Mouse (Mus musculus) embryonic fibroblast, embryonic 13.5 days (primary cell): ENCODE measurements around the gene Nkain2. TPM values are rescaled to one million over a fixed set of nuclear protein-coding genes. Genes with fewer than 3 reads are reported as not detected.
"Not testable (repeated sequence)": the region's sequence is repeated elsewhere in the genome, so short reads cannot be mapped to it uniquely, and the experiment has no call there.

Experiments
- H3K27ac ChIP-seq: 2 replicates; pipeline ENCODE4 v1.5.1; 2012; ENCODE audit warnings: low read length, control low read depth, inconsistent platforms; ENCODE audit not compliant: insufficient read depth
- H3K4me1 ChIP-seq: 2 replicates; pipeline ENCODE4 v1.6.1; 2011; ENCODE audit warnings: low read length; ENCODE audit not compliant: control insufficient read depth, insufficient read depth
- H3K4me3 ChIP-seq: 2 replicates; pipeline ENCODE4 v1.5.1; 2011; ENCODE audit warnings: mild to moderate bottlenecking, control low read depth, low read length; ENCODE audit not compliant: insufficient read depth
- CTCF ChIP-seq: IDR thresholded peaks from 2 replicates; pipeline ENCODE4 v1.5.1; 2011; ENCODE audit warnings: mild to moderate bottlenecking, control low read depth, low read length, moderate library complexity, borderline replicate concordance; ENCODE audit not compliant: insufficient read depth
- POLR2A ChIP-seq: IDR thresholded peaks from 2 replicates; pipeline ENCODE4 v1.6.1; 2011; ENCODE audit warnings: low read depth, mild to moderate bottlenecking, control low read depth, low read length, moderate library complexity
- polyA plus RNA-seq: library from polyadenylated mRNA; stranded (reverse); fragments of >200 nt; gene quantifications from 2 replicates; pipeline ENCODE4 v1.2.4, GENCODE M21; 2011; ENCODE audit warnings: low read depth; ENCODE audit not compliant: missing spikeins, insufficient read length

Gene Nkain2
- polyA plus RNA-seq, 1 experiment, result not detected

GRCm38 (mm10) chr10:32782732-32783359 lies 107.4 kb downstream of the Nkain2 start:
- Histone ChIP-seq H3K4me1 (no peaks in the 10 kb centered on the region), H3K4me3 (no peak overlapping the region), H3K27ac (no peak overlapping the region)
- TF ChIP-seq POLR2A (no peak), CTCF (no peak)

- Histone ChIP-seq H3K4me3 (no peak overlapping the region), H3K27ac (no peak overlapping the region), H3K4me1 (no peaks in the 10 kb centered on the region)
- no peak for TF ChIP-seq POLR2A
- no peak for TF ChIP-seq CTCF
Measured at GRCm38 (mm10) chr10:32738989-32739388, 151.3 kb downstream of the Nkain2 start.

- H3K27ac ChIP-seq, H3K4me3 ChIP-seq, H3K4me1 ChIP-seq: not testable (repeated sequence)
Measured at GRCm38 (mm10) chr10:32706579-32706978, 183.7 kb downstream of the Nkain2 start.

DNA sequence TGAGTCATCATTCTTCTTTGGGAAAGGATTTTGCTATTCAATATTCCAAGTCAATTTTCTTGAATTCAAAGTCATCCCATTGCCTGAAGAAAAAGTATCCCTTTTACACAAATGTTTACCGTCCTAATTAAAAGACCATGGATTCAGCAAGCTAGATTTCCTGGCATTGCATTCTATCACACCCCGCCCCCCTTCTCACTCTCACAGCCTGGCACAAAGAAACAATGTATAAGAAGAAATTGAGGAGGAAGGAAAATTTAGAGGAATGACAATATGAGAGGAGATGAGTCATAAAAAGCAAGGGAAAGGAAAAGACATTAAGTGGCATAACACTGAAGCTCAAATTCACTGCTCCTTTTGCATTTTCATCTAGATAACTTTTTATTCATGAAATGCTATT lies 193.6 kb downstream of the Nkain2 start:
- TF ChIP-seq POLR2A, result no peak
- no peak for TF ChIP-seq CTCF
- Histone ChIP-seq H3K27ac (no peak overlapping the region), H3K4me3 (no peak overlapping the region), H3K4me1 (no peaks in the 10 kb centered on the region)

DNA sequence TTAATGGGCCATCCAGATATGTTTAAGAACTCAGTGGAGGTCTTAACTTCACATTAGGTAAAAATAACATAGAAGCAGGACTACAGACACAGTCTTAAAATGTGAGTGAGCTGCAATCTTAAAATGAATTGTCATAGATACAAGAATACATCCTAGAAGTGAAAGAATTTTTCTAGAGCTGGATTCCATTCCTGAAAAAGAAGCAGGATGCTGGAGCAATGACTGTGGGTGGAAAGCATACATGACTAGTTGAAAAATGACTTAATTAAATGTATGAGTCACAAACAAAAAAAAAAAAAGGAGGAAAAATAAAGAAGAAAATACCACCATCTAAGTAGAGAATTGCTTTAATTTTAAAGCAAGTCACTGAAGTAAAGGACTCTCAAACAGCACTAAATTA lies 205.7 kb downstream of the Nkain2 start:
- Histone ChIP-seq H3K4me1 (peaks cover 4% of the 10 kb centered on the region; the same call in 1 of the 2 replicates), H3K27ac (no peak overlapping the region), H3K4me3 (no peak overlapping the region)
- TF ChIP-seq CTCF (no peak), POLR2A (no peak)

GRCm38 (mm10) chr10:32640256-32640655 lies 250.0 kb downstream of the Nkain2 start:
- Histone ChIP-seq H3K4me3 (no peak overlapping the region), H3K4me1 (no peaks in the 10 kb centered on the region), H3K27ac (no peak overlapping the region)
- no peak for TF ChIP-seq CTCF
- no peak for TF ChIP-seq POLR2A

- TF ChIP-seq CTCF, result no peak
- TF ChIP-seq POLR2A, result no peak
- no peak overlapping the region for H3K4me3 ChIP-seq
- no peaks in the 10 kb centered on the region for H3K4me1 ChIP-seq
- H3K27ac ChIP-seq, result no peak overlapping the region
Measured at GRCm38 (mm10) chr10:32639173-32639572, 251.1 kb downstream of the Nkain2 start.

GRCm38 (mm10) chr10:32631043-32631442 lies 259.2 kb downstream of the Nkain2 start:
- H3K4me1 ChIP-seq, result no peaks in the 10 kb centered on the region
- no peak overlapping the region for H3K27ac ChIP-seq
- TF ChIP-seq CTCF (no peak), POLR2A (no peak)
- no peak overlapping the region for H3K4me3 ChIP-seq

GRCm38 (mm10) chr10:32604448-32604847 lies 285.8 kb downstream of the Nkain2 start:
- no peak for TF ChIP-seq POLR2A
- TF ChIP-seq CTCF, result no peak

GRCm38 (mm10) chr10:32602798-32603197 lies 287.5 kb downstream of the Nkain2 start:
- H3K4me3 ChIP-seq, result no peak overlapping the region
- TF ChIP-seq CTCF, result no peak
- no peak for TF ChIP-seq POLR2A
- H3K27ac ChIP-seq, result no peak overlapping the region
- no peaks in the 10 kb centered on the region for H3K4me1 ChIP-seq

More at GRCm38 (mm10) chr10:32604448-32604847, 285.8 kb downstream of the Nkain2 start:
- no peak overlapping the region for H3K4me3 ChIP-seq
- H3K27ac ChIP-seq, result no peak overlapping the region
- no peaks in the 10 kb centered on the region for H3K4me1 ChIP-seq

DNA sequence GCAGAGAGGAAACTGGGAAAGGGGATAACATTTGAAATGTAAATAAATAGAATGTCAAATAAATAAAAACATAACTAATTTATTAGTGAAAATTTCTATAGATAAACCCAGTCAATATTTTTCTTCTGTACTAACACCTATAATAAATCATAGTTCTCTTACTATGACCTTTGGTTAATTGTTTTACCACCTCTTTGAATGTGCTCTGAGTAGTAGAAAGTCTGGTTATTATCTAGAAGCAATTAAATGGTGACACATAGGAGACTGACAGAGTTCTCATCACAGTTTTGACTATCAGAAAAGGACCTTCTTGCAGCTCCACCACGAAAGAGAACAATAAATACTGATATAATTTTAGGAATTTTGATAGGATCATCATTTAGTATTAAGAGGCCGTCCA lies 295.3 kb downstream of the Nkain2 start:
- Histone ChIP-seq H3K4me1 (no peaks in the 10 kb centered on the region), H3K4me3 (no peak overlapping the region), H3K27ac (no peak overlapping the region)
- TF ChIP-seq POLR2A, result no peak
- no peak for TF ChIP-seq CTCF

DNA sequence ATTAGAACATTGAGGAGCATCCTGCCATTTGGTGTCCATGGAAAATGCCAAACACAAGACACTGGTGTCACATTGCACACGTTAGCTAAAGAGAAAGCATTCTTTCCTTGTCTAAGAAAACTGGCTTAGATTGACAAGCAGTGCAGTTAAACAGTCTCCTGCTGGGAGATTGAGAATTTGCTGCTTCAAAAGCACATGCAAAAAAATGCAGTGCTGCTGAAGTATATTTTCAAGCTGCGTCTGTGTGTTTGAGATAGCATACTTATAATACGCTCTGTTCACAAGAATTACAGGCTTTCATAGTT lies 313.0 kb downstream of the Nkain2 start:
- H3K27ac ChIP-seq, result no peak overlapping the region
- no peak overlapping the region for H3K4me3 ChIP-seq
- H3K4me1 ChIP-seq, result no peaks in the 10 kb centered on the region
- no peak for TF ChIP-seq CTCF
- no peak for TF ChIP-seq POLR2A
